ENCODE assay signal across 8 mouse cellular contexts in the genomic region with DNA sequence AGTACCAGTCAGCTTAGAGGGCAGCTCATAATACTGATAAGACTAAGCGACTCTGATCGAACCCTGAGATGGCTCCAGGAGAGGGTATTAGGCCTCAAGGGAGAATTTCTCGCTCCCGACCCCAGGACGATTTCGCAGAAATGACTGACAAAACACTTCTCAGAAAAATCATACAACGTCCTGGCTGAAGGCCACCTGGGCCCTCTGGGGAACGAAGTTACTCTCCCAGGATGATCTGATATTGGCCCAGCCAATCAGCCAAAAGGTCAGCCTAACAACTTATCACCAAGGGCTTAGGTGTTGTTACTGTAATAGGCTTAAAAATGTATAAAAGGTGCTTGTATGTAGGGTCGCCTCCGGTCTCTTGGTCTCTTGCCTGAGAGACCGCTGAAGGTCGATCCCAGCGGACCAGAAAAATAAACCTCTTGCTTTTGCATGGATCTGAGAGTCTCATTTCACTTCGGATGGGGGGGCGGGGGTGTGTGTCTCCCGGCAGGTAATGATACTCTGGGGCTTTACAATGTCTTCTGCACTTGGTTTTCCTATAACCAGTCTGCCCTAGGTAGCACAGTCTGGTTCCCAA. TPM values are rescaled to one million over a fixed set of nuclear protein-coding genes. Genes with fewer than 3 reads are reported as not detected.
DNase-seq lines count a peak whose midpoint lies in the region; ATAC-seq lines count a peak whose summit lies in the region.

No protein-coding gene starts in this region.

- no peaks in the 10 kb centered on the region for H3K27me3 ChIP-seq in kidney, embryonic 15.5 days
- H3K27me3 ChIP-seq in liver, embryonic 16.5 days (ENCODE audit: control insufficient read depth, insufficient read depth, low read depth, low read length), result no peaks in the 10 kb centered on the region

- H3K4me1 ChIP-seq in kidney, embryonic 15.5 days, result peaks cover 20% of the 10 kb centered on the region
- H3K4me1 ChIP-seq in liver, embryonic 16.5 days (ENCODE audit: control insufficient read depth, low read depth, low read length), result peaks cover 26% of the 10 kb centered on the region

- no peak overlapping the region for H3K9ac ChIP-seq in kidney, embryonic 15.5 days
- no peak overlapping the region for H3K9ac ChIP-seq in liver, embryonic 16.5 days (ENCODE audit: low read depth, low read length)

- no peak for ATAC-seq in kidney, embryonic 15.5 days (replicated peaks; ENCODE audit: low FRiP score)
- no peak for ATAC-seq in liver, embryonic 16.5 days (ENCODE audit: low read depth)

- peak overlapping the region; percentile 71; the same call in 1 of the 2 replicates for H3K4me3 ChIP-seq in kidney, embryonic 15.5 days (replicated peaks)
- peak overlapping the region; percentile 76; the same call in 1 of the 2 replicates for H3K4me3 ChIP-seq in liver, embryonic 16.5 days (ENCODE audit: low read depth, low read length)

- DNase-seq in adrenal gland, adult 2 months, result peak; percentile 58
- DNase-seq in adrenal gland, adult 8-10 months, result no peak
- DNase-seq in kidney, postnatal 4 days, result no peak
- DNase-seq in cerebellum, adult 9-11 months, result peak; percentile 38
- DNase-seq in thymus, postnatal 0 days (ENCODE audit: low spot score), result no peak
- no peak for DNase-seq in thymus, postnatal 36 days

- H3K36me3 ChIP-seq in kidney, embryonic 15.5 days, result peaks cover under 1% of the 10 kb centered on the region; the same call in 1 of the 2 replicates
- no peaks in the 10 kb centered on the region for H3K36me3 ChIP-seq in liver, embryonic 16.5 days (ENCODE audit: control insufficient read depth, insufficient read depth)

- WGBS in kidney, embryonic 15.5 days, result 96% methylated on average over 16 of the region's 16 CpGs
- WGBS in liver, embryonic 16.5 days (ENCODE audit: insufficient replicate concordance), result 83% methylated on average over 16 of the region's 16 CpGs

- H3K4me2 ChIP-seq in kidney, embryonic 15.5 days, result peak overlapping the region; percentile 64
- H3K4me2 ChIP-seq in liver, embryonic 16.5 days (ENCODE audit: low read depth, low read length), result peak overlapping the region; percentile 69

- H3K27ac ChIP-seq in kidney, embryonic 15.5 days, result peak overlapping the region; percentile 93; the same call in 1 of the 2 replicates
- peak overlapping the region; percentile 87 for H3K27ac ChIP-seq in liver, embryonic 16.5 days (ENCODE audit: low read length)

- no peaks in the 10 kb centered on the region for H3K9me3 ChIP-seq in kidney, embryonic 15.5 days (replicated peaks)
- no peaks in the 10 kb centered on the region for H3K9me3 ChIP-seq in liver, embryonic 16.5 days (replicated peaks; ENCODE audit: control insufficient read depth, low read length)

RNA-seq across cellular contexts. Expression of a gene that starts 0.9 kb away (rescaled TPM):
- 10 to 100 TPM; 22.1 to 23.0 TPM for total RNA-seq in adrenal gland, adult 2 months (2021)
- polyA plus RNA-seq in adrenal gland, adult 2 months (2012; rRNA removed), result 9.1 and 9.2 TPM in 2 replicates
- total RNA-seq in adrenal gland, adult 8-10 months (2022), result 10 to 100 TPM; 26.3 to 38.3 (median 29.6) TPM
- polyA plus RNA-seq in kidney, embryonic 15.5 days (2015; fragmentation: Nextera tagmentation; extraction: Ambion mirVana), result 31.2 and 35.7 TPM in 2 replicates
- polyA plus RNA-seq in liver, embryonic 16.5 days (2015; fragmentation: Nextera tagmentation; extraction: Ambion mirVana), result 7.3 and 8.3 TPM in 2 replicates
- polyA plus RNA-seq in thymus, postnatal 0 days (2015; fragmentation: Nextera tagmentation; extraction: Ambion mirVana), result 23.8 and 26.7 TPM in 2 replicates

RNA-seq across cellular contexts. Expression of a gene that starts 49.8 kb away (rescaled TPM):
- 10 to 100 TPM; 15.2 to 38.4 TPM for total RNA-seq in adrenal gland, adult 2 months (2021)
- 1.8 and 3.4 TPM in 2 replicates for polyA plus RNA-seq in adrenal gland, adult 2 months (2012; rRNA removed)
- total RNA-seq in adrenal gland, adult 8-10 months (2022), result 10 to 100 TPM; 20.6 to 32.3 (median 22.0) TPM
- polyA plus RNA-seq in kidney, embryonic 15.5 days (2015; fragmentation: Nextera tagmentation; extraction: Ambion mirVana), result 20.4 and 21.8 TPM in 2 replicates
- 13.3 and 15.7 TPM in 2 replicates for polyA plus RNA-seq in liver, embryonic 16.5 days (2015; fragmentation: Nextera tagmentation; extraction: Ambion mirVana)
- 12.2 and 13.3 TPM in 2 replicates for polyA plus RNA-seq in thymus, postnatal 0 days (2015; fragmentation: Nextera tagmentation; extraction: Ambion mirVana)

RNA-seq across cellular contexts. Expression of a gene that starts 59.5 kb away (rescaled TPM):
- total RNA-seq in adrenal gland, adult 2 months (2021), result not detected
- polyA plus RNA-seq in adrenal gland, adult 2 months (2012; rRNA removed), result not detected in 2 replicates
- not detected for total RNA-seq in adrenal gland, adult 8-10 months (2022)
- not detected in 2 replicates for polyA plus RNA-seq in kidney, embryonic 15.5 days (2015; fragmentation: Nextera tagmentation; extraction: Ambion mirVana)
- polyA plus RNA-seq in liver, embryonic 16.5 days (2015; fragmentation: Nextera tagmentation; extraction: Ambion mirVana), result not detected in 2 replicates
- not detected in 2 replicates for polyA plus RNA-seq in thymus, postnatal 0 days (2015; fragmentation: Nextera tagmentation; extraction: Ambion mirVana)

Comparison
In these comparisons a context has a peak if more than half of its experiments do, and no peak if none do; other contexts are left out.
1. DNase-seq: peak in adrenal gland, adult 2 months (single experiment) and cerebellum, adult 9-11 months (single experiment); none in adrenal gland, adult 8-10 months (single experiment), kidney, postnatal 4 days (0 of 2), thymus, postnatal 0 days (single experiment) and thymus, postnatal 36 days (0 of 2).